Mouse (Mus musculus) intestine, postnatal 0 days (tissue): ENCODE results near the gene Ctdnep1. TPM values are rescaled to one million over a fixed set of nuclear protein-coding genes. Genes with fewer than 3 reads are reported as not detected.

Experiments
- ATAC-seq: fragments of 200-750 bp; cut with Nextera tagmentation; 2 replicates; pipeline ENCODE4 v1.8.0; 2017; ENCODE audit warnings: mild to moderate bottlenecking, moderate TSS enrichment, moderate library complexity
- H3K27ac ChIP-seq: fragments of 300-500 bp; sonication (generic); 2 replicates; pipeline ENCODE4 v1.5.1; 2014; ENCODE audit warnings: mild to moderate bottlenecking, low read depth, low read length, moderate library complexity
- H3K27me3 ChIP-seq: fragments of 300-500 bp; sonication (generic); replicated peaks from 2 replicates; pipeline ENCODE4 v1.6.1; 2014; ENCODE audit warnings: low read length, mixed read lengths; ENCODE audit not compliant: control insufficient read depth, insufficient read depth
- H3K36me3 ChIP-seq: fragments of 300-500 bp; sonication (generic); 2 replicates; pipeline ENCODE4 v1.6.1; 2014; ENCODE audit warnings: mild to moderate bottlenecking, moderate library complexity; ENCODE audit not compliant: control insufficient read depth, insufficient read depth
- H3K4me1 ChIP-seq: fragments of 300-500 bp; sonication (generic); replicated peaks from 2 replicates; pipeline ENCODE4 v1.6.1; 2014; ENCODE audit warnings: antibody characterized with exemption, low read length, mixed read lengths; ENCODE audit not compliant: control insufficient read depth, insufficient read depth
- H3K4me2 ChIP-seq: fragments of 300-500 bp; sonication (generic); replicated peaks from 2 replicates; pipeline ENCODE4 v1.6.1; 2014; ENCODE audit warnings: low read depth, mild to moderate bottlenecking, moderate library complexity
- H3K4me3 ChIP-seq: fragments of 300-500 bp; sonication (generic); 2 replicates; pipeline ENCODE4 v1.5.1; 2014; ENCODE audit warnings: low read depth, low read length
- H3K9ac ChIP-seq: fragments of 300-500 bp; sonication (generic); 2 replicates; pipeline ENCODE4 v1.6.1; 2014; ENCODE audit warnings: mild to moderate bottlenecking, low read depth, low read length
- H3K9me3 ChIP-seq: fragments of 300-500 bp; sonication (generic); 2 replicates; pipeline ENCODE4 v1.6.1; 2016; ENCODE audit warnings: mixed run types; ENCODE audit not compliant: control insufficient read depth
- CTCF ChIP-seq: sonication (generic); IDR thresholded peaks from 2 replicates; pipeline ENCODE4 v1.5.1; 2016; ENCODE audit warnings: low read depth, mild to moderate bottlenecking, control low read depth, antibody characterized with exemption, moderate library complexity
- WGBS: fragments of 180-500 bp; shearing (Covaris S2); extraction: QIAGEN DNeasy Blood & Tissue Kit; methylation state at CpG from one replicate; pipeline ENCODE4 v1.1.7; 2014; 5-methylcytosine and 5-hydroxymethylcytosine counted together
- polyA plus RNA-seq: library from polyadenylated mRNA; unstranded; fragments of >200 nt; fragmentation: Nextera tagmentation; extraction: Ambion mirVana; gene quantifications from 2 replicates; pipeline ENCODE4 v1.2.1, GENCODE M21; 2015

Gene Ctdnep1
- polyA plus RNA-seq, 1 experiment from 2014 or later: 23.2 TPM

GRCm38 (mm10) chr11:69984431-69984830 is 3.5 kb downstream of the Ctdnep1 start:
- no peaks in the 10 kb centered on the region for H3K27me3 ChIP-seq
- H3K4me1 ChIP-seq: no peaks in the 10 kb centered on the region
- H3K9ac ChIP-seq: no peak overlapping the region
- H3K4me2 ChIP-seq: no peak overlapping the region
- TF ChIP-seq CTCF: no peak
- H3K36me3 ChIP-seq: peaks cover 51% of the 10 kb centered on the region
- no peak overlapping the region for H3K27ac ChIP-seq
- H3K4me3 ChIP-seq: no peak overlapping the region
- 85% methylated on average over 8 of the region's 8 CpGs for WGBS
- no peaks in the 10 kb centered on the region for H3K9me3 ChIP-seq
- no peak for ATAC-seq

DNA sequence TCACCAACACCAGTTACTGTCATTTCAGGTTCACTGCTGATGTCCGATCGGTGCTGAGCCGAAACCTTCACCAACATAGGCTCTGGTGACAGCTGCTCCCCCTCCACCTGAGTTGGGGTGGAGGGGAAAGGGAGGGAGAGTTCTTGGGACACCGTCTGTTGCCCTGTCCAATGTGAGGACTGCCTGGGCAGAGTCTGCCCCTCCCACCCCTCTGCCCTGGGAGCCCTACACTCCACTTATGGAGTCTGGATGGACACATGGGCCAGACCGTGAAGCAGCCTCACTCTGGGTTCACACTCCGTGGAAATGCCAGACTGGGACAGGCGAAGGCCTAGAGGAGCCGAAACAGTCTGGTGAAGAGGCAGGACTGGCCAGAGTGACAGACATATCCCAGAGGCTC is 9.0 kb downstream of the Ctdnep1 start:
- Histone ChIP-seq H3K9ac (no peak overlapping the region), H3K27me3 (no peaks in the 10 kb centered on the region), H3K4me2 (no peak overlapping the region), H3K27ac (peak overlapping the region; percentile 89), H3K9me3 (no peaks in the 10 kb centered on the region), H3K36me3 (peaks cover 63% of the 10 kb centered on the region), H3K4me1 (no peaks in the 10 kb centered on the region), H3K4me3 (no peak overlapping the region)
- ATAC-seq: no peak
- no peak for TF ChIP-seq CTCF
- 90% methylated on average over 8 of the region's 8 CpGs for WGBS

DNA sequence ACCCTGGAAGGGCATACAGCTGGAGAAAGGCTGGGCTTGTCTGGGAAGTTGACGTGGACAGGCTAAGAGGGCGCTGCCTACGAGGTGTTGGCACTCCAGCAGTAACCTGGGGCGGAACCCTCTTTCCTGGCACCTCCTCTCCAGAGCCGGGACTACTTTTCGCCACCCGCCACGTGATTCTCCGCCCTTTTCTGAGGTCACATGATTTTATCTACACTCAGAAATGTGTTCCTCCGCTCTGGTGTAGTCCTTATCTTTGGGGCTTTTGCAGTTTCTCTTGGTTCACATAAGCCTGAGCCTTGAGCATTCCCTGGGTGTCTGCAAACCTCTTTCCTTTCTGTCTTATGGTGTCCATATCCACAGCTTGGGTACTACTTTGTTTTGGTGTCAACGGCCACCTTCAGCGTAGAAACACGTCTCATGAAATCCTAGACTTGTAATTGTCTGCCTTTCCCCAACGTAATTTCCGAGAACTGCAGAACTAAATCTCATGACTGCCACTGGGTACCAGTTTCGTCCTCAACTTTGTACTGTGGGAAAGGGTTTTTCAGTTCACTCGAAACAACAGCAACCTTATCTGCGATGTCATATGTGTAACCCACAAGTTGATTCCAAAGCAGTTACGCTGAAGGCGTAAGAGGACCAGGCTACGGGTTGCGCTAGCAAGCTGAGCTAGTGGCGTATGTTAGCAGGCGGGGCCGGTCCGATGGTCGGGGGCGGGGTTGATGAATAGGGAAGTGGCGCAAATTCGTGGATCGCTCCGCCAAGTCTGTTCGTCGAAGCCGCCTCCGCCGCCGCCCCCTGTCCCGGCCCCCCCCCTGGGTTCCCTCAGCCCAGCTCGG is 10.1 kb downstream of the Ctdnep1 start, which contains the start of gene Gabarap:
Gene Gabarap (plus strand): TSS at position 294 of the 842 bp plus-strand sequence.
- no peaks in the 10 kb centered on the region for H3K27me3 ChIP-seq
- H3K9ac ChIP-seq: peak within 1 kb of the TSS; percentile 89
- under 1% methylated on average over 40 of the region's 40 CpGs for WGBS
- ATAC-seq: peak; percentile 80
- H3K4me3 ChIP-seq: peak within 1 kb of the TSS; percentile 67
- peaks cover 55% of the 10 kb centered on the region for H3K36me3 ChIP-seq
- no peaks in the 10 kb centered on the region for H3K4me1 ChIP-seq
- peak; percentile 25; the same call in 1 of the 2 replicates for TF ChIP-seq CTCF
- H3K4me2 ChIP-seq: peak within 1 kb of the TSS; percentile 66
- H3K27ac ChIP-seq: peak within 1 kb of the TSS; percentile 89
- H3K9me3 ChIP-seq: no peaks in the 10 kb centered on the region

DNA sequence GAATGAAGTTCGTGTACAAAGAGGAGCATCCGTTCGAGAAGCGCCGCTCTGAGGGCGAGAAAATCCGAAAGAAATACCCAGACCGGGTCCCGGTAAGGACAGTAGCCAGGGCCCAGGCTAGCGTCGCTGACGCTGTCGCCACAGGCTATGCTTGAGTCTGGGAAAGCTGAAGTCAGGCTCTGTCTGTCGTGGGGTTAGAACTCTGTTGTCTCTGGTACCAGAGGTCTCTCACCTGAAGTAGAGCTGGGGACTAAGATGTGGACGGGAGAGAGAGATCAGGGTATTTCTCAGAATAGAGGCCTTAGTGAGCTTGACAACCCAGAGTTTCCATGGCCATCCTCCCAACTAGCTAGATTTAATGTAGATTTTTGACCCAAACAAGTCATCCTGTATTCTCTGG is 10.8 kb downstream of the Ctdnep1 start:
- ATAC-seq: peak; percentile 5; the same call in 1 of the 2 replicates
- H3K36me3 ChIP-seq: peaks cover 49% of the 10 kb centered on the region
- no peak for TF ChIP-seq CTCF

GRCm38 (mm10) chr11:69992396-69992795 is 11.4 kb downstream of the Ctdnep1 start:
- H3K4me3 ChIP-seq: peak overlapping the region; percentile 67
- H3K27me3 ChIP-seq: no peaks in the 10 kb centered on the region
- peak overlapping the region; percentile 66 for H3K4me2 ChIP-seq
- no peaks in the 10 kb centered on the region for H3K4me1 ChIP-seq
- ATAC-seq: no peak
- 63% methylated on average over 10 of the region's 10 CpGs for WGBS
- no peaks in the 10 kb centered on the region for H3K9me3 ChIP-seq
- H3K36me3 ChIP-seq: peaks cover 42% of the 10 kb centered on the region
- TF ChIP-seq CTCF: no peak
- peak overlapping the region; percentile 89; the same call in 1 of the 2 replicates for H3K9ac ChIP-seq
- peak overlapping the region; percentile 89 for H3K27ac ChIP-seq

More for the DNA sequence above, 10.8 kb downstream of the Ctdnep1 start:
- H3K4me3 ChIP-seq: peak overlapping the region; percentile 67
- peak overlapping the region; percentile 89 for H3K9ac ChIP-seq
- no peaks in the 10 kb centered on the region for H3K9me3 ChIP-seq
- no peaks in the 10 kb centered on the region for H3K4me1 ChIP-seq
- no peaks in the 10 kb centered on the region for H3K27me3 ChIP-seq
- 0% methylated on average over 15 of the region's 15 CpGs for WGBS
- H3K4me2 ChIP-seq: peak overlapping the region; percentile 66
- peak overlapping the region; percentile 89 for H3K27ac ChIP-seq

DNA sequence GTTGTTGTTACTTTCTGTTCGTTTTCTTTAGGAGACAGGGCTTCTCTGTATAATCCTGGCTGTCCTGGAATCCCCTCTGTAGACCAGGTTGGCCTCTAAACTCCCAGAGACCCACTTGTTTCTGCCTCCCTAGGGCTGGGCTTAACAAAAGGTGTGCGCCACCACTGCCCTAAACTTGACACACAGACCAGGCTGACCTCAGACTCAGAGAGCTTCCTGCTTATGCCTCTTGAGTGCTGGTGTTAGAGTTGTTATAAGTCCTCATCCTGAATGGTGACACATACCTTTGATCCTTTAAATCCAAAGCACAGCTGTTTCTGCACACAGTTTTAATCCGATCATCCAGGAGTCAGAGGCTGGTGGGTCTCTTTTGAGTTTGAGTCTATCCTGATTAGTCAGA is 12.0 kb downstream of the Ctdnep1 start:
- no peaks in the 10 kb centered on the region for H3K4me1 ChIP-seq
- no peak for ATAC-seq
- no peaks in the 10 kb centered on the region for H3K9me3 ChIP-seq
- H3K27me3 ChIP-seq: no peaks in the 10 kb centered on the region
- 76% methylated on average over 3 of the region's 3 CpGs for WGBS
- H3K9ac ChIP-seq: no peak overlapping the region
- H3K27ac ChIP-seq: peak overlapping the region; percentile 89; the same call in 1 of the 2 replicates
- H3K36me3 ChIP-seq: peaks cover 38% of the 10 kb centered on the region
- no peak for TF ChIP-seq CTCF
- H3K4me3 ChIP-seq: peak overlapping the region; percentile 67
- H3K4me2 ChIP-seq: peak overlapping the region; percentile 66
